Mouse (Mus musculus) liver, embryonic 11.5 days (tissue): ENCODE data around the gene Pp2d1. TPM values are rescaled to one million over a fixed set of nuclear protein-coding genes. Genes with fewer than 3 reads are reported as not detected.

ENCODE experiments used
- polyA plus RNA-seq: library from polyadenylated mRNA; unstranded; fragments of >200 nt; fragmentation: Nextera tagmentation; extraction: Ambion mirVana; gene quantifications from 2 replicates; pipeline ENCODE4 v1.2.1, GENCODE M21; 2014

Pp2d1 gene
- polyA plus RNA-seq, 1 experiment from 2014 or later = 0.38 TPM

Other genes starting within 250 kb of the Pp2d1 start
- gene Efhb, start 76.1 kb downstream of the Pp2d1 start, polyA plus RNA-seq = 0.08 and 0.19 TPM in 2 replicates
- 57.4 and 59.7 TPM in 2 replicates for gene Rab5a, start 60.2 kb downstream of the Pp2d1 start, polyA plus RNA-seq
- gene Kat2b, start 27.4 kb upstream of the Pp2d1 start, polyA plus RNA-seq = 7.3 and 8.7 TPM in 2 replicates
- gene Sgo1, start 149.9 kb upstream of the Pp2d1 start, polyA plus RNA-seq = 47.6 and 48.8 TPM in 2 replicates